Mouse (Mus musculus): ENCODE results near the gene Rem1. TPM values are rescaled to one million over a fixed set of nuclear protein-coding genes. Genes with fewer than 3 reads are reported as not detected.

The Rem1 gene
- polyA plus RNA-seq, 1 experiment = 12.4 TPM

- TF ChIP-seq CTCF (IDR thresholded peaks at IDR 0.05; ENCODE audit: insufficient read depth, low read length) (no peak), POLR2A (IDR thresholded peaks at IDR 0.05; ENCODE audit: borderline replicate concordance, extremely low read depth, low read depth, low read length) (no peak)
- Histone ChIP-seq H3K4me1 (ENCODE audit: control insufficient read depth, insufficient read depth, low read length) (no peaks in the 10 kb centered on the region), H3K4me3 (replicated peaks; ENCODE audit: extremely low read depth, low read depth, low read length) (no peak within 1 kb of the TSS)
- 72% methylated on average over 15 of the region's 15 CpGs for WGBS
- peak; percentile 14 for DNase-seq
Observed at GRCm38 (mm10) chr2:152604057-152604456, 22.7 kb upstream of the Rem1 start, which contains the start of gene Defb36. Gene Defb36, plus strand, starts transcription at chr2:152604327.

DNA sequence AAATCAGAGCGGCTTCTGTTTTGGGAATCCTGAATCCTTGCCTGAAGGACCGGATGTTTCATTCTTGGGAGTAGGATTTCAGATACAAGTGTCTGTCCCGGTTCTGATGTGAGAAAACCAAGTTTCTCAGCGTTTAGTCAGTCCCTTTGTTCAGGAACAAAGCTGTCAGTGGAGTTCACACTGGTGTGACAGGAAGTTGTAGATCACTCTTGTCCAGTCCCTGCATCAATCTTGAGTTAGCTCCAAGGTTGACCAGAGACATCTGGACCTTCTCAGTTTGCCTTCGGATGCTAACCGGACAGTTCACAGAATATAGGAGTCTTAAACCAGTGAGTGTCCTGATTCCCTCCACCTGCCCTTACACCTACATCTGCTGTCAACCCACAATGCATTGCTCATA lies 19.0 kb upstream of the Rem1 start:
- no peak overlapping the region for H3K4me3 ChIP-seq (replicated peaks; ENCODE audit: extremely low read depth, low read depth, low read length)
- DNase-seq = no peak
- WGBS = 41% methylated on average over 6 of the region's 6 CpGs
- no peaks in the 10 kb centered on the region for H3K4me1 ChIP-seq (ENCODE audit: control insufficient read depth, insufficient read depth, low read length)
- no peak for TF ChIP-seq CTCF (IDR thresholded peaks at IDR 0.05; ENCODE audit: insufficient read depth, low read length)
- no peak for TF ChIP-seq POLR2A (IDR thresholded peaks at IDR 0.05; ENCODE audit: borderline replicate concordance, extremely low read depth, low read depth, low read length)

GRCm38 (mm10) chr2:152608719-152609118 lies 18.0 kb upstream of the Rem1 start:
- 100% methylated on average over 1 of the region's 1 CpGs for WGBS
- H3K4me1 ChIP-seq (ENCODE audit: control insufficient read depth, insufficient read depth, low read length) = no peaks in the 10 kb centered on the region
- DNase-seq = no peak
- no peak overlapping the region for H3K4me3 ChIP-seq (replicated peaks; ENCODE audit: extremely low read depth, low read depth, low read length)
- TF ChIP-seq CTCF (IDR thresholded peaks at IDR 0.05; ENCODE audit: insufficient read depth, low read length) (no peak), POLR2A (IDR thresholded peaks at IDR 0.05; ENCODE audit: borderline replicate concordance, extremely low read depth, low read depth, low read length) (no peak)

DNA sequence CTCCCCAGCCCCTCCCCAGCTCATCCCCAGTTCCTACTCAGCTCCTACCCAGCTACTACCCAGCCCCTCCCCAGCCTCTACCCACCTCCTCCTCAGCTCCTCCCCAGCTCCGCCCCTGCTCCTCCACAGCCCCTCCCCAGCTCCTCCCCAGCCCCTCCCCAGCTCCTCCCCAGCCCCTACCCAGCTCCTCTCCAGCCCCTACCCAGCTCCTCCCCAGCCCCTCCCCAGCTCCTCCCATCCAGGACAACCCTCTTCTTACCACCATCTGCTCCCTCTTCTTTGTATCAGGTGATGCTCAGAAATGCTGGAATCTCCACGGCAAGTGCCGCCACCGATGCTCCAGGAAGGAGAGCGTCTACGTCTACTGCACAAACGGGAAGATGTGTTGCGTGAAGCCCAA lies 14.6 kb upstream of the Rem1 start:
- TF ChIP-seq CTCF (IDR thresholded peaks at IDR 0.05; ENCODE audit: insufficient read depth, low read length) (no peak), POLR2A (IDR thresholded peaks at IDR 0.05; ENCODE audit: borderline replicate concordance, extremely low read depth, low read depth, low read length) (no peak)
- no peaks in the 10 kb centered on the region for H3K4me1 ChIP-seq (ENCODE audit: control insufficient read depth, insufficient read depth, low read length)
- WGBS = 43% methylated on average over 7 of the region's 8 CpGs
- no peak overlapping the region for H3K4me3 ChIP-seq (replicated peaks; ENCODE audit: extremely low read depth, low read depth, low read length)
- no peak for DNase-seq

GRCm38 (mm10) chr2:152615563-152615962 lies 11.2 kb upstream of the Rem1 start:
- no peak for DNase-seq
- TF ChIP-seq POLR2A (IDR thresholded peaks at IDR 0.05; ENCODE audit: borderline replicate concordance, extremely low read depth, low read depth, low read length) (no peak), CTCF (IDR thresholded peaks at IDR 0.05; ENCODE audit: insufficient read depth, low read length) (peak; percentile 61)
- H3K4me1 ChIP-seq (ENCODE audit: control insufficient read depth, insufficient read depth, low read length) = no peaks in the 10 kb centered on the region
- H3K4me3 ChIP-seq (replicated peaks; ENCODE audit: extremely low read depth, low read depth, low read length) = no peak overlapping the region
- WGBS = 14% methylated on average over 7 of the region's 7 CpGs

DNA sequence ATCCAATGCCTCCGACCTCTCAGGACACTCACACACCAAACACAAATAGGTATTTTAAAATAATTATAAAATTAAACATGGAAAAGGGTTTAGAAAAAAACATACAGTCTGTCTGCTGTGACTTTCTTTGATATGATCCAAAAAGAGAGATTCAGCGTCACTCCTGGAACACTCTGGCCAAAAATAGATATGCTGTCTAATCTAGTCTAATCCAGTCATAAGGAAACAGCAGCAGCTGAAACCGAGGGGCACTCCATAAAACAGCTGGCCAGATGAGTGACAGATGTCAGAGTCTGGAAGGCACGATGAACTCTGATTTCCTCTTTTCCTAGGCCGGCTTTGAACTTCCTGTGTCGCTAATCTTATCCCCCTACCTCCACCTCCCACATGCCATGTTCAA lies 10.3 kb upstream of the Rem1 start:
- no peaks in the 10 kb centered on the region for H3K4me1 ChIP-seq (ENCODE audit: control insufficient read depth, insufficient read depth, low read length)
- DNase-seq = no peak
- 52% methylated on average over 6 of the region's 6 CpGs for WGBS
- H3K4me3 ChIP-seq (replicated peaks; ENCODE audit: extremely low read depth, low read depth, low read length) = no peak overlapping the region
- no peak for TF ChIP-seq POLR2A (IDR thresholded peaks at IDR 0.05; ENCODE audit: borderline replicate concordance, extremely low read depth, low read depth, low read length)
- no peak for TF ChIP-seq CTCF (IDR thresholded peaks at IDR 0.05; ENCODE audit: insufficient read depth, low read length)

- no peaks in the 10 kb centered on the region for H3K4me1 ChIP-seq (ENCODE audit: control insufficient read depth, insufficient read depth, low read length)
- DNase-seq = no peak
- 62% methylated on average over 5 of the region's 5 CpGs for WGBS
- TF ChIP-seq POLR2A (IDR thresholded peaks at IDR 0.05; ENCODE audit: borderline replicate concordance, extremely low read depth, low read depth, low read length) (no peak), CTCF (IDR thresholded peaks at IDR 0.05; ENCODE audit: insufficient read depth, low read length) (peak; percentile 32; the same call in 1 of the 2 replicates)
- H3K4me3 ChIP-seq (replicated peaks; ENCODE audit: extremely low read depth, low read depth, low read length) = no peak overlapping the region
Observed at GRCm38 (mm10) chr2:152617374-152617773, 9.4 kb upstream of the Rem1 start.

DNA sequence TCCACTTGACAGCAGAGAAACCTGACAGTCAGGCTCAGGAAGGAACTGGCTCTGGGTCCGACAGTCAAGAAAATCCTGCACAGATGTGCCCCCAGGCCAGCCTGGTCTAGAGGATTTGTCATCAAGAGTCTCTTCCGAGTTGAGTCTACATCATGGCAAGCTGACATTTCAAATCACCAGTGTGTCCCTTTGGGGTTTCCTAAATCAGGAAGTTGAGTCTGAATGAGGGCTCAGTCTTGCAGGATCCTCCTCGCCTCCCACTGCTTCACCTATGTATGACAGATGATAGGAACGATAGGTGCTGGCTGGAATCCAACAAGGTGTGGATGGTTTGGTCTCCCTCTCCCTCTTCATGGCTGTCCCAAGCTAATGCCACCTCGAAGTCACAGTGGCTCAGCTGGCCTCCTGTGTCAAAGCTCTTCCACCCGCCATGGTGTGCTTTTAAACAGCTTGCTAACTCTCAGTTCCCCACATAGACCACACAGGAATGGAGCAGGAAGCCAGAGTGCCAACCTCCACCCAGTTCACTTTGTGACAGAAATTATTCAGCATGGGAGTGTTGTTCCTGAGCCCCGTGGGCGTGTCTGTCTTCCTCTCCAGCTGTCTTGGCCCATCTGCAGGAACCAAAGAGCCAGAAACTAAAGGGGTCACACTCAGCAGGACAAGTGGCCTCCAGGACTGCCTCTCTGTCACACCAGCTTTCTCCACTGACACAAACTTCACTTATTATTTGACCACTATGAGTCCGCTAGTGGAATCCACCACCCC lies 6.2 kb upstream of the Rem1 start:
- TF ChIP-seq CTCF (IDR thresholded peaks at IDR 0.05; ENCODE audit: insufficient read depth, low read length) = no peak
- no peak for TF ChIP-seq POLR2A (IDR thresholded peaks at IDR 0.05; ENCODE audit: borderline replicate concordance, extremely low read depth, low read depth, low read length)
- 50% methylated on average over 9 of the region's 9 CpGs for WGBS
- Histone ChIP-seq H3K4me1 (ENCODE audit: control insufficient read depth, insufficient read depth, low read length) (no peaks in the 10 kb centered on the region), H3K4me3 (replicated peaks; ENCODE audit: extremely low read depth, low read depth, low read length) (no peak overlapping the region)
- DNase-seq = no peak

DNA sequence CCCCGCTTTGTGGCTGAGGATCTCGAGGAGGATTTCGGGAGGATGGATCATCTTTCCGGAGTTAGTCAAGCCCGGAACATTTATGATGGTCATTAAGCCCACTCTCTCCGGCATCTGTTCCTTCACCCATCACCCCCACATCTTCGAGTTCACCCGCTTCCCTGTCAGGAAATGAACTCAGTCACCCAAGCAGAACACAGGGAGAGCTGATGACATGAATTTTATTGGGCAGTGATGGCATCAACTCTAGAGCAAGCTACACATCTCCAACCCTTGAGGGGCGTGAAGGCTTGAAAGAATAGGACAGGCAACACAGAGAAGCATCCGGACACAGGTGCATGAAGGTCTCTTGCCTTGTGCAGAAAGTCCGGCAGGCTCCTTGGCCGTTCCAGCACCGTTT lies 4.6 kb upstream of the Rem1 start:
- TF ChIP-seq CTCF (IDR thresholded peaks at IDR 0.05; ENCODE audit: insufficient read depth, low read length) = no peak
- no peak for TF ChIP-seq POLR2A (IDR thresholded peaks at IDR 0.05; ENCODE audit: borderline replicate concordance, extremely low read depth, low read depth, low read length)
- Histone ChIP-seq H3K4me3 (replicated peaks; ENCODE audit: extremely low read depth, low read depth, low read length) (no peak overlapping the region), H3K4me1 (ENCODE audit: control insufficient read depth, insufficient read depth, low read length) (no peaks in the 10 kb centered on the region)
- DNase-seq = no peak
- 84% methylated on average over 13 of the region's 13 CpGs for WGBS

GRCm38 (mm10) chr2:152622953-152623352 lies 3.8 kb upstream of the Rem1 start, which contains the start of gene Defb25:
Gene Defb25, minus strand, starts transcription at chr2:152623053.
- WGBS = 81% methylated on average over 7 of the region's 7 CpGs
- TF ChIP-seq POLR2A (IDR thresholded peaks at IDR 0.05; ENCODE audit: borderline replicate concordance, extremely low read depth, low read depth, low read length) = no peak
- TF ChIP-seq CTCF (IDR thresholded peaks at IDR 0.05; ENCODE audit: insufficient read depth, low read length) = no peak

More at GRCm38 (mm10) chr2:152622953-152623352, 3.8 kb upstream of the Rem1 start, which contains the start of gene Defb25:
- no peaks in the 10 kb centered on the region for H3K4me1 ChIP-seq (ENCODE audit: control insufficient read depth, insufficient read depth, low read length)
- no peak for DNase-seq
- H3K4me3 ChIP-seq (replicated peaks; ENCODE audit: extremely low read depth, low read depth, low read length) = no peak within 1 kb of the TSS
